Mouse (Mus musculus): ENCODE measurements at regions not wholly inside any gene's neighbourhood (a gene's known extent, or its start where the extent isn't known, plus 50 kb on each side); places are given as distances from the start of the nearest gene placed in this dataset.

GRCm38 (mm10) chr5:125843259-125843658, 311.7 kb downstream of the Tmem132b start:
- no peak for DNase-seq

- no peak for DNase-seq
These were observed 318.1 kb downstream of the Tmem132b start for GRCm38 (mm10) chr5:125849722-125850121.

GRCm38 (mm10) chr5:125876296-125876695, 344.7 kb downstream of the Tmem132b start:
- DNase-seq = no peak

GRCm38 (mm10) chr5:125888840-125889239, 357.3 kb downstream of the Tmem132b start:
- no peak for DNase-seq

GRCm38 (mm10) chr5:125893864-125894263, 362.3 kb downstream of the Tmem132b start:
- no peak for DNase-seq

- DNase-seq = no peak
These were observed 370.5 kb downstream of the Tmem132b start for GRCm38 (mm10) chr5:125902038-125902437.

GRCm38 (mm10) chr5:125904426-125904825, 372.9 kb downstream of the Tmem132b start:
- no peak for DNase-seq

GRCm38 (mm10) chr5:125907332-125907731, 375.8 kb downstream of the Tmem132b start:
- no peak for DNase-seq

- DNase-seq = no peak
These were observed 376.3 kb downstream of the Tmem132b start for GRCm38 (mm10) chr5:125907909-125908308.

- no peak for DNase-seq
These were observed 384.3 kb downstream of the Tmem132b start for GRCm38 (mm10) chr5:125915857-125916256.

GRCm38 (mm10) chr5:125920965-125921364, 389.4 kb downstream of the Tmem132b start:
- no peak for DNase-seq

GRCm38 (mm10) chr5:125925856-125926497, 394.4 kb downstream of the Tmem132b start:
- DNase-seq = no peak

GRCm38 (mm10) chr5:125931502-125931901, 399.9 kb downstream of the Tmem132b start:
- DNase-seq = no peak

- no peak for DNase-seq
These were observed 407.8 kb downstream of the Tmem132b start for GRCm38 (mm10) chr5:125939416-125939815.

- DNase-seq = no peak
These were observed 415.2 kb downstream of the Tmem132b start for GRCm38 (mm10) chr5:125946729-125947128.

GRCm38 (mm10) chr5:125951641-125952040, 420.1 kb downstream of the Tmem132b start:
- no peak for DNase-seq

- no peak for DNase-seq
These were observed 432.5 kb downstream of the Tmem132b start for GRCm38 (mm10) chr5:125964039-125964438.

GRCm38 (mm10) chr5:125968151-125968550, 436.6 kb downstream of the Tmem132b start:
- no peak for DNase-seq

- DNase-seq = no peak
These were observed 442.5 kb downstream of the Tmem132b start for GRCm38 (mm10) chr5:125974035-125974434.

- DNase-seq = no peak
These were observed 448.2 kb downstream of the Tmem132b start for GRCm38 (mm10) chr5:125979801-125980200.

- DNase-seq = no peak
These were observed 453.8 kb downstream of the Tmem132b start for GRCm38 (mm10) chr5:125985356-125985755.

GRCm38 (mm10) chr5:125997173-125997572, 465.6 kb downstream of the Tmem132b start:
- DNase-seq = no peak

GRCm38 (mm10) chr5:126007871-126008270, 476.3 kb downstream of the Tmem132b start:
- DNase-seq = no peak

- no peak for DNase-seq
These were observed 476.7 kb downstream of the Tmem132b start for GRCm38 (mm10) chr5:126008321-126008720.

- no peak for DNase-seq
These were observed 488.2 kb downstream of the Tmem132b start for GRCm38 (mm10) chr5:126019781-126020180.
